Mouse (Mus musculus) hindbrain, postnatal 0 days (tissue): Measurements from ENCODE around the gene Morc3. TPM values are rescaled to one million over a fixed set of nuclear protein-coding genes. Genes with fewer than 3 reads are reported as not detected.
A peak's percentile ranks its signal among the peaks of the same experiment; 100 is the strongest.

ENCODE experiments used
- ATAC-seq: fragments of 200-750 bp; cut with Nextera tagmentation; 2 replicates; pipeline ENCODE4 v1.8.0; 2017; ENCODE audit warnings: mild to moderate bottlenecking, moderate TSS enrichment, moderate library complexity
- DNase-seq: peaks from one replicate; pipeline ENCODE4 v3.0.0-alpha.2; 2015; ENCODE audit warnings: low spot score
- H3K27ac ChIP-seq: fragments of 300-500 bp; sonication (generic); 2 replicates; pipeline ENCODE4 v1.5.1; 2014; ENCODE audit warnings: mild to moderate bottlenecking
- H3K27me3 ChIP-seq: fragments of 300-500 bp; sonication (generic); 2 replicates; pipeline ENCODE4 v1.6.1; 2014; ENCODE audit warnings: low read length, mixed read lengths; ENCODE audit not compliant: insufficient read depth
- H3K36me3 ChIP-seq: fragments of 300-500 bp; sonication (generic); 2 replicates; pipeline ENCODE4 v1.6.1; 2014; ENCODE audit warnings: low read length, mixed read lengths; ENCODE audit not compliant: insufficient read depth
- H3K4me1 ChIP-seq: fragments of 300-500 bp; sonication (generic); 2 replicates; pipeline ENCODE4 v1.6.1; 2014; ENCODE audit warnings: antibody characterized with exemption, low read length, mixed read lengths; ENCODE audit not compliant: insufficient read depth
- H3K4me2 ChIP-seq: fragments of 300-500 bp; sonication (generic); 2 replicates; pipeline ENCODE4 v1.6.1; 2014; ENCODE audit warnings: low read depth, mild to moderate bottlenecking, low read length, moderate library complexity, mixed read lengths
- H3K4me3 ChIP-seq: fragments of 300-500 bp; sonication (generic); 2 replicates; pipeline ENCODE4 v1.5.1; 2014; ENCODE audit warnings: low read length
- H3K9ac ChIP-seq: fragments of 300-500 bp; sonication (generic); replicated peaks from 2 replicates; pipeline ENCODE4 v1.6.1; 2014; ENCODE audit warnings: mild to moderate bottlenecking, low read length, moderate library complexity, mixed read lengths
- H3K9me3 ChIP-seq: fragments of 300-500 bp; sonication (generic); 2 replicates; pipeline ENCODE4 v1.6.1; 2016; ENCODE audit warnings: low read length, mixed read lengths
- CTCF ChIP-seq: IDR thresholded peaks from 2 replicates; pipeline ENCODE4 v1.5.1; 2016; ENCODE audit warnings: antibody characterized with exemption, control low read depth, low read depth
- WGBS: fragments of 180-500 bp; shearing (Covaris S2); extraction: QIAGEN DNeasy Blood & Tissue Kit; methylation state at CpG from one replicate; pipeline ENCODE4 v1.1.7; 2014; 5-methylcytosine and 5-hydroxymethylcytosine counted together
- polyA plus RNA-seq: library from polyadenylated mRNA; unstranded; fragments of >200 nt; fragmentation: Nextera tagmentation; extraction: Ambion mirVana; gene quantifications from 2 replicates; pipeline ENCODE4 v1.2.1, GENCODE M21; 2015
- total RNA-seq: library from RNA; depleted of rRNA; stranded (reverse); fragments of >200 nt; gene quantifications from 2 replicates; pipeline ENCODE4 v1.2.3, GENCODE M21; 2014

Morc3 gene
- total and polyA plus RNA-seq, 2 experiments from 2014 or later, result 24.1 to 25.2 TPM

DNA sequence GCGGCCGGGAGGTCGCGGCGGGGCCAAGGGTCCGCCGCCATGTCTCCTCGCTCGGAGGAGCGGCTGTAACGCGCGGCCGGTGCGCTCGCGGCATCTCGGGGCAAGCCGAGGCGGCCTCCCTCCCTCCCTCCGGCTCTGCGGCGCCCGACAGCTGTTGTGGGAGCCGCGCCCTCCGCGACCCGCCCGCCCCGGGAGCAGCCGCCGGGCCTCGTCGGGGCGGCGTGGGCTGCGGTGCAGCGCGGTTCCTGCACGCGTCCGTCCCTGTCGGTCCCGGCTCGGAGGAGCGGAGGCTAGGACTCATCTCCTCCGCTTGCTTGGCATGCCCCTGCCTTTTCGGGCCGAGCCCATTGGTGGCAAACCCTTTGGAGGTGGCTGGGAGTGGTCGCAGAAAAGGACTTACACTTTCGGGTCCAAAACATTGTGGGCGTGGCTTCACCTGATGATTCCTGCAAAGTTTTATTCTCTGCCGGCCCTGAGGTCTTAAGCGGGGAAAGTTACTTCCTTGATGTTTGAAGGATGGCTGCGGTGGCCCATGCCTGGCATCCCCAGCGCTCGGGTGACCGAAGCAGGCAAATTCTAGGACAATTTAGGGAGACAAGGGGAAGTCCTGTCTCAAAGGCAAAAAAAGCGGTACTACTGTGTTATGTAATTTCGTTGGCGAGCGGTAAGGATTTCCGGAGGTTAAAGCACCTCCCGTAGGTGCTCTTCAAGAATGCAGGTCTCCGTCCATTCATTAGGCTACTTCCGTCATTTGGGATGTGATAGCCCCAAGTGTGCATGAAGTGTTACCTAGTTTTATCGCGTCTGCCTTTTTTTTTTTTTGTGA, 743 bp downstream of the Morc3 start:
- ATAC-seq (no peak), DNase-seq (peak; percentile 57)
- H3K4me2 ChIP-seq, result peak overlapping the region; percentile 92
- 1% methylated on average over 49 of the region's 69 CpGs for WGBS
- no peaks in the 10 kb centered on the region for H3K9me3 ChIP-seq
- H3K27me3 ChIP-seq, result no peaks in the 10 kb centered on the region
- peak overlapping the region; percentile 77 for H3K4me3 ChIP-seq
- TF ChIP-seq CTCF, result no peak
- H3K27ac ChIP-seq, result peak overlapping the region; percentile 97
- peak overlapping the region; percentile 98 for H3K9ac ChIP-seq
- 0 out of 2 replicates have a peak, but pooled peaks cover 7% of the 10 kb centered on the region for H3K4me1 ChIP-seq
- no peaks in the 10 kb centered on the region for H3K36me3 ChIP-seq

DNA sequence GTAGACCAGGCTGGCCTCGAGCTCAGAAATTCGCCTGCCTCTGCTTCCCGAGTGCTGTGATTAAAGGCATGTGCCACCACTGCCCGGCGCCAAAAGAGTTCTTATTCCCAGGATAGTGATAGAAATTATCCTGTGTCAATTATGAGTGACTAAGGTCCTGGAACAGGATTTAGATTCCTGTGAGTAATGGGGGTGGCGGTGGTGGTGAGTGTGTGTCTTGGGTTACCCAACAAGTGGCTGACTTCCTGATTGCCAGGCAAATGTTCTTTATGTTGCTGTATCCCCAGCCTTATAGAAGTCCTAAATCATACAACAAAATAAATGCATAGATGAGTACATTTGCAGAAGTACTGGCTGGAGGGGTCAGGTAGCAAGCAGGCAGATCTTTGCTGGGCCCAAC, 1.6 kb downstream of the Morc3 start:
- Histone ChIP-seq H3K36me3 (no peaks in the 10 kb centered on the region), H3K4me2 (peak overlapping the region; percentile 92), H3K9ac (no peak overlapping the region), H3K27me3 (no peaks in the 10 kb centered on the region), H3K27ac (no peak overlapping the region), H3K4me3 (peak overlapping the region; percentile 77; the same call in 1 of the 2 replicates), H3K4me1 (0 out of 2 replicates have a peak, but pooled peaks cover 7% of the 10 kb centered on the region), H3K9me3 (no peaks in the 10 kb centered on the region)
- 88% methylated on average over 6 of the region's 6 CpGs for WGBS
- no peak for TF ChIP-seq CTCF
- ATAC-seq (no peak), DNase-seq (no peak)

DNA sequence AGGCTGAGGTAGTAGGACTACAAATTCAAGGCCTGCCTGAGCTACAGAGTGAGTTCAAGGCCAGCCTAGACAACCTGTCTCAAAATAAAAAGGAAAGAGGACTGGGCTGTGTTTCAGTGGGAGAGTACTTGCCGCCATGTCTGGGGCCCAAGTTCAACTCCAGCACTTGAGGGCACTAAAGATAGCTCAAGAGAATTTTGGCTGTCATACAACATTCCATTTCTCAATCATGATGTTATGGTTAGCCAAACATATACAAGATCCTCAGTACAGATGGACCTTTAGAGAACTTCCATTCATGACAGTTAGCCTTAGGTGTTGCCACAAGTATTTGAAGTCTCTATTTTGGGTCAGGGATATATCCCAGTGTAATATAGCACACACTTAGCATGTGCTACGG, 2.2 kb downstream of the Morc3 start:
- no peak for TF ChIP-seq CTCF
- H3K4me1 ChIP-seq, result 0 out of 2 replicates have a peak, but pooled peaks cover 7% of the 10 kb centered on the region
- no peak for DNase-seq
- no peaks in the 10 kb centered on the region for H3K36me3 ChIP-seq
- 95% methylated on average over 2 of the region's 2 CpGs for WGBS
- H3K27ac ChIP-seq, result no peak overlapping the region
- no peaks in the 10 kb centered on the region for H3K27me3 ChIP-seq
- no peak overlapping the region for H3K9ac ChIP-seq
- H3K9me3 ChIP-seq, result no peaks in the 10 kb centered on the region
- H3K4me2 ChIP-seq, result peak overlapping the region; percentile 92; the same call in 1 of the 2 replicates
- H3K4me3 ChIP-seq, result no peak overlapping the region
- ATAC-seq, result no peak

DNA sequence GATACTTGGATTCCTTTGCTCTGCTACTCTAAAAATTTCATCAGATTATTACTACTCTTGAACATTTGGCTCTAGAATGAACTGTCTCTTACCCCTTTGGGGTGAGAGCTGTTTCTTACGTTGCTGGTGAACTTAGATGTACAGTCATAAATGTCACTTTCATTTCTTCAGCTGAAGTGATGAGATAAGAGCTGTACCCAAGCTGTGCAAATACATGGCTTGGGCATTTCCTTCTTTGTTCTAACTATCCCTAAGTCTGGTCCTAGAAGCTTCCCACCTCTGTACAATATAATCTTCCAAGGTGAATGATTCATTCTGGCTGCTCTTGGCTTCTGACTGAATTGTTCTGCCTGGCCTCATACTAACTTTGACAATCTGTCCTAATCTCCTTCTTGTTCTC, 7.1 kb downstream of the Morc3 start:
- ATAC-seq (no peak), DNase-seq (no peak)
- no peak for TF ChIP-seq CTCF
- WGBS, result 100% methylated on average over 1 of the region's 1 CpGs
- no peak overlapping the region for H3K4me3 ChIP-seq
- no peaks in the 10 kb centered on the region for H3K9me3 ChIP-seq
- no peak overlapping the region for H3K27ac ChIP-seq
- no peaks in the 10 kb centered on the region for H3K27me3 ChIP-seq
- no peak overlapping the region for H3K4me2 ChIP-seq
- no peaks in the 10 kb centered on the region for H3K36me3 ChIP-seq
- no peaks in the 10 kb centered on the region for H3K4me1 ChIP-seq
- H3K9ac ChIP-seq, result no peak overlapping the region

DNA sequence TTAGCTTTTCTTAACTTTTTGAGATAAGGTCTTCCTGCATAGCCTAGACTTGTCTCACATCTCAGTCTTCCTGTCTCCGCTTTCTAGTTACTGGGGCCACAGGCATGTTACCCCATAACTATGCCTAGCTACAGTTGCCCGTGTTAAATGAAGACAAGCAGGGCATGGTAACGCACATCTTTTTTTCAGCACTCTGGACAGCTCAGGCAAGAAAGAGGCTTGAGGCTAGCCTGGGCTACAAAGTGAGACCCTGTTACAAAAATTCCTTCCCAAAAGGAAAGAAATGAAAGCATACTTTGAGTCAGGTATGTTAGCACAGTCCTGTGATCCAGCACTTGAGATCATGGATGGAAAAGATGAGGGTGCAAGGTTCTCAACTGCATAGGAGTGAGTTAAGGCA, 18.6 kb downstream of the Morc3 start:
- TF ChIP-seq CTCF, result no peak
- WGBS, result 98% methylated on average over 3 of the region's 3 CpGs
- no peaks in the 10 kb centered on the region for H3K9me3 ChIP-seq
- no peak overlapping the region for H3K27ac ChIP-seq
- no peak overlapping the region for H3K9ac ChIP-seq
- DNase-seq, result no peak
- H3K4me1 ChIP-seq, result no peaks in the 10 kb centered on the region
- H3K4me2 ChIP-seq, result no peak overlapping the region
- no peak overlapping the region for H3K4me3 ChIP-seq
- peaks cover 40% of the 10 kb centered on the region; the same call in 1 of the 2 replicates for H3K36me3 ChIP-seq
- no peaks in the 10 kb centered on the region for H3K27me3 ChIP-seq
- ATAC-seq, result no peak

DNA sequence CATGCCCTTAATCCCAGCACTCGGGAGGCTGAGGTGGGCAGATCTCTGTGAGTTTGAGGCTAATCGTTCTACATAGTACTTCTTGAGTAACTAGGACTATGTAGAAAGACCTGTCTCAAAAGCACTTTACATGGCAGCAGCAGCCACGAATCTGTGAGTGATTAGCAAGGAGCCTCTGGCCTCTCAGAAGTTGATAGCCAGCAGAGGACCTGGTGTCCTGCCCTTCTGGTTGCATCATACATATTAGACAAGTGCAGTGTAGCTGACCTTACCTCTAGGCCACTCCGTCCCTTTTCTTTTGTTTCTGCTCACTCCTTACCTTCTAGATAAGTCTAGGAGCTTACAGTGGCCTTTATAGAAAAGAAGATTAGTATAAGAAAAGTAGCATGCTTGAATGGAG, 28.0 kb downstream of the Morc3 start:
- Histone ChIP-seq H3K9me3 (no peaks in the 10 kb centered on the region), H3K27me3 (no peaks in the 10 kb centered on the region), H3K27ac (no peak overlapping the region), H3K4me1 (no peaks in the 10 kb centered on the region), H3K9ac (no peak overlapping the region), H3K36me3 (peaks cover 56% of the 10 kb centered on the region), H3K4me3 (no peak overlapping the region), H3K4me2 (no peak overlapping the region)
- no peak for TF ChIP-seq CTCF
- DNase-seq (no peak), ATAC-seq (no peak)
- 86% methylated on average over 4 of the region's 4 CpGs for WGBS

DNA sequence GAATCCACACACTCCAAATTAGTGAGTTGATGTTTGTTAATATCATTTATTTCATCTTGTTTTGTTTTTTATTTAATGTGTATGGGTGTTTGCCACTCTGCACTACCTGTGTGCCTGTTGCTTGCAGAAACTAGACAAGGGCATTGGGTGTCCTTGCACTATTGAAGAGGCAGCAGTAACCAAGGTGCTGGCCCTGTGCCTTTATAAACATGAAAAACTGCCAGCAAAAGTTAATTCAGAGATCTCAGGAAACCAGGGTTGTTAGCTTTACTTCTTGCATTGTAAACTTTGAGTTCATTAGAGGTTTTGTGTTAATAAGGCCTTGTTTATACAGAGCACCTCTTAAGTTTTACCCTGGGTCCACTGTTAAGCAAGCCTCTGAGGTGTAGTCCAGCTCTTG, 28.8 kb downstream of the Morc3 start:
- Histone ChIP-seq H3K9ac (no peak overlapping the region), H3K4me2 (no peak overlapping the region), H3K27me3 (no peaks in the 10 kb centered on the region), H3K27ac (no peak overlapping the region), H3K4me3 (no peak overlapping the region), H3K9me3 (no peaks in the 10 kb centered on the region), H3K4me1 (no peaks in the 10 kb centered on the region), H3K36me3 (peaks cover 59% of the 10 kb centered on the region)
- TF ChIP-seq CTCF, result no peak
- no peak for DNase-seq
- no peak for ATAC-seq
